Mouse (Mus musculus): ENCODE results near the gene Gabra6. TPM values are rescaled to one million over a fixed set of nuclear protein-coding genes. Genes with fewer than 3 reads are reported as not detected.

Gabra6 gene
- polyA plus RNA-seq, 1 experiment from 2014 or later, result not detected

DNA sequence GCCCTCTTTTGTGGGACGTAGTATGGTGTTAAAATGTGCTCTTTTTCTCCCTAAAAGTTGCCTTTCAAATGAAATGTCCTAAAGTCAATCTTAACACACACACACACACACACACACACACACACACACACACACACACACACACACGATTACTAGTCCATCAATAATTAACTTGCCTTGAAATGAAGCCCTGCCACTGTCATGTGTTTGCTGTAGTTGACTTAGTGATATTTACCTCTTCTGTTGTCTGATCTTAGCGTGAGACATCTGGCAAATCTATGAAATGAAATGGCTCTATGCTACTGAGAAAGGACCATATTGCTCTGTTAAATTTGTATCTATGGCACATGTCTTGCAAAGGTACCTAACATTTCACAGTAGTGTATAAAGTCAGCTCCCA is 61.9 kb downstream of the Gabra6 start:
- 64% methylated on average over 3 of the region's 3 CpGs for WGBS
- H3K27me3 ChIP-seq (replicated peaks), result no peaks in the 10 kb centered on the region
- H3K4me1 ChIP-seq, result no peaks in the 10 kb centered on the region
- no peaks in the 10 kb centered on the region for H3K9me3 ChIP-seq
- no peak overlapping the region for H3K4me2 ChIP-seq
- H3K36me3 ChIP-seq, result no peaks in the 10 kb centered on the region
- no peak for ATAC-seq (ENCODE audit: extremely low read depth, insufficient number of reproducible peaks, low FRiP score, low TSS enrichment)
- no peak overlapping the region for H3K27ac ChIP-seq (replicated peaks)
- no peak overlapping the region for H3K4me3 ChIP-seq
- H3K9ac ChIP-seq, result no peak overlapping the region

Other genes with a start within 250 kb of the Gabra6 start
- gene Gabra1, start 138.1 kb downstream of the Gabra6 start, polyA plus RNA-seq (2015; fragmentation: Nextera tagmentation; extraction: Ambion mirVana), result 1.1 and 1.3 TPM in 2 replicates
- 0.95 and 1.1 TPM in 2 replicates for gene Gabrb2, start 98.7 kb upstream of the Gabra6 start, polyA plus RNA-seq (2015; fragmentation: Nextera tagmentation; extraction: Ambion mirVana)

Measured in heart, embryonic 13.5 days (tissue).